Mouse (Mus musculus): ENCODE measurements at regions not wholly inside any gene's neighbourhood (a gene's known extent, or its start where the extent isn't known, plus 50 kb on each side); places are given as distances from the start of the nearest gene placed in this dataset.

DNA sequence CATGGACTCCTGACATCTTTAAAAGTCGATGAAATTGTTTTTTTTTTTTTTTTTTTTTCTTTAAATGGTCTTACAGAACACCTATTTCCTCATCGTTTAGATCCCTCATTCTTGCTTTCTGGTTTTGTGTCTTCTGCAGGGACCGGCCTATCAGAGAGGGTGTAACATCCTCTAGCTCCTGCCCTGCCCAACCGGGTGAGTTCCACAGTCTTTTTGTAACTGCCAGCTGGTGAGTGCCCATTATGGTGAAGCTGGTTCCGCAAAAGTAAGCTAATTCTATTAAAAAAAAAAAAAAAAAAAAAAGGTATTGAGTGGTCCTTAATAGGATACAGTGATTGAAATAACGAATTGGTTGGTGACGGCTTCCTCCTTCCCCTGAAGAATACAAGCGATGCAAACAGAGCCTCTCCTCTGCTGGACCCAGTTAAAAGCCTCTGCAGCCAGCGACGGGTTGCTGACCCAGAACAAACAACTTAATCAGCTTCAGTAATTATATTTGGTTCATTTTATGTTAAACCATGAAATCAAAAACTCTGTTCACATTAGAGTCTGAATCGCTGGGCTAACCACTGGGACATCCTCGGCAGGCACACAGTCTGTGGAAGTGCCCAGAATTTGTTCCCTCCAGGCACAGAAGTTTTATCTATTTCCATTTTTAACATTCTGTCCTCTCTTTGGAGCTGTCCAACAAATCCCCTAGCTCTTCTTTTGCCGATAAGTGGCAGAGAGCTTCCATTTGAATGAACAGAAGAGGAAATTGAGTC is 126.9 kb upstream of the Pabpc6 start:
- Histone ChIP-seq H3K9ac (no peak overlapping the region), H3K36me3 (no peaks in the 10 kb centered on the region), H3K27ac (no peak overlapping the region), H3K4me2 (replicated peaks) (no peak overlapping the region), H3K9me3 (no peaks in the 10 kb centered on the region), H3K4me3 (no peak overlapping the region), H3K4me1 (no peaks in the 10 kb centered on the region), H3K27me3 (no peaks in the 10 kb centered on the region)
- ATAC-seq (ENCODE audit: low FRiP score, low read depth) = no peak
- 62% methylated on average over 13 of the region's 13 CpGs for WGBS

DNA sequence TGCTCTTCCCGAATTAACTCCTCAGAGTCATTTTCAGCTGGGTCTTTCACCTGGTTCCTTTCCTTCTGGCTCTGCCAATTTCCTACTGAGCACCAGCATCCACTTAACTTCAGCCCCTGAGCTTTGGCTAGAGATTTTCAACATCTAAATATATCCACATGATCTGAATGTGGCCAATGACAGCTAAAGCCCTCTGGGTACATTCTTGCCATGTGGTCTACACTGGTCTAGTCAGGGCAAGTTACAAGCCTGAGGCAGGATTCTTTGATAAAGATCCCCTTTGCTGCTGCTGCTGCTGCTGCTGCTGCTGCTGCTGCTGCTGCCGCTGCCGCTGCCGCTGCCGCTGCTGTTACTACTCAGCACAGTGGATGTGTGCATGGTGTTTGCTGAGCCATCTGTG is 109.3 kb upstream of the Pabpc6 start:
- H3K9me3 ChIP-seq = no peaks in the 10 kb centered on the region
- no peaks in the 10 kb centered on the region for H3K27me3 ChIP-seq
- WGBS = 76% methylated on average over 5 of the region's 5 CpGs
- H3K36me3 ChIP-seq = no peaks in the 10 kb centered on the region
- ATAC-seq (ENCODE audit: low FRiP score, low read depth) = no peak
- no peak overlapping the region for H3K9ac ChIP-seq
- H3K4me3 ChIP-seq = no peak overlapping the region
- no peak overlapping the region for H3K4me2 ChIP-seq (replicated peaks)
- H3K4me1 ChIP-seq = peaks cover 4% of the 10 kb centered on the region; the same call in 1 of the 2 replicates
- H3K27ac ChIP-seq = no peak overlapping the region

DNA sequence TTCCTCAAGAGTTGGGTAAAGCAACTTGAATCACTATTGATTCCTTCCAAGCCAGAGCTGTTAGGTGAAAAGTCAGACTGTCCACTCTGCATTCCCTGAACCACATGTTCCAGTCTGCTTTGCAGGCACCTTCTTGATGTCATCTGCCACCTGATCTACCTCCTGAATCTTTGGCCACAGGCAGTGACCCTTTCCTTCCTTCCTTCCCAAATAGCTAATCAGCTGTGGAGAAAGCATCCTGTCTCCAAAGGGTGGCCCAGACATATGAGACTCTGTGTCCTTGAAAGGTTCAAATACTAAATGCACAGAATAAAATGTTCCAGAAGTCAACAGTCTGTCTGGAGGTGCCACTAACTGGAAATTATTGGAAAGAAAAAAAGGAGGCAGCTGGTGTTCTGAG is 107.6 kb upstream of the Pabpc6 start:
- H3K27ac ChIP-seq = no peak overlapping the region
- no peak overlapping the region for H3K4me2 ChIP-seq (replicated peaks)
- no peaks in the 10 kb centered on the region for H3K9me3 ChIP-seq
- H3K36me3 ChIP-seq = no peaks in the 10 kb centered on the region
- H3K9ac ChIP-seq = no peak overlapping the region
- H3K27me3 ChIP-seq = peaks cover 4% of the 10 kb centered on the region; the same call in 1 of the 2 replicates
- no peak for ATAC-seq (ENCODE audit: low FRiP score, low read depth)
- peaks cover 4% of the 10 kb centered on the region; the same call in 1 of the 2 replicates for H3K4me1 ChIP-seq
- H3K4me3 ChIP-seq = no peak overlapping the region

DNA sequence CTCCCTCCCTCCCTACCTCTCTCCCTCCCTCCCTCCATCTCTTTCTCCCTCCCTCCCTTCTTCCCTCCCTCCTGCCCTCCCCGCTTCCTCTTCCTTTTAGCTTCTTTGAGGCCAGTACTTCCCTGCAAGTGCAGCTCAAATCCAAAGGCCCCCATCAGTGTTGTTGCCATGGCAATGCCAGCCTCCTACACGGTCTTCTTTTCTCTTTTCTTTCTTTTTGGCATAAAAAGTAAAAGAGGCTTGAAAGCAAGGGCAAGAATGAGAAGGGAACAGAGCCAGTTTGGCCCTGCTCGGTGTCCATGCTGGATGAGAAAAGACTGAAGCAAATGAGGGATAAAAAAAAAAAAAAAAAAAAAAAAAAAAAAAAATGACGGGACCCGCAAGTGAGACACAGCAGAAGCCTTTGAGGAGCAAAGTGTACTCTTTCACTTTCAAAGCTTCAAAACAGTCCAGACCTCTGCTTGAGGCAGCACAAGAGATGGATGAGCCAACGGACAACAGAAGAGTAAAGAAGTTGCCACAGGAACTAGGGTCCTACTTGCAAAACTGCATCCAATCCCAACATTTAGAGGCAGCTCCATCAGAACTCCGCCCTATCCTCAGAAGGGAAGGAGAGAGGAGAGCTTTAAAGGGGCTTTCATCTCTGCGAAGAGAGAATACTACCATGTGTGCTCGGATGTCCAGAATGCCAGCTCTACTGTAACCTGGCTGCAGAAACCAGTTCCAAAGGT is 106.9 kb upstream of the Pabpc6 start:
- no peaks in the 10 kb centered on the region for H3K36me3 ChIP-seq
- H3K27me3 ChIP-seq = peaks cover 4% of the 10 kb centered on the region; the same call in 1 of the 2 replicates
- no peak overlapping the region for H3K27ac ChIP-seq
- no peak overlapping the region for H3K4me2 ChIP-seq (replicated peaks)
- no peak overlapping the region for H3K9ac ChIP-seq
- H3K4me3 ChIP-seq = no peak overlapping the region
- ATAC-seq (ENCODE audit: low FRiP score, low read depth) = no peak
- H3K9me3 ChIP-seq = no peaks in the 10 kb centered on the region
- 72% methylated on average over 8 of the region's 9 CpGs for WGBS
- H3K4me1 ChIP-seq = peaks cover 4% of the 10 kb centered on the region; the same call in 1 of the 2 replicates

DNA sequence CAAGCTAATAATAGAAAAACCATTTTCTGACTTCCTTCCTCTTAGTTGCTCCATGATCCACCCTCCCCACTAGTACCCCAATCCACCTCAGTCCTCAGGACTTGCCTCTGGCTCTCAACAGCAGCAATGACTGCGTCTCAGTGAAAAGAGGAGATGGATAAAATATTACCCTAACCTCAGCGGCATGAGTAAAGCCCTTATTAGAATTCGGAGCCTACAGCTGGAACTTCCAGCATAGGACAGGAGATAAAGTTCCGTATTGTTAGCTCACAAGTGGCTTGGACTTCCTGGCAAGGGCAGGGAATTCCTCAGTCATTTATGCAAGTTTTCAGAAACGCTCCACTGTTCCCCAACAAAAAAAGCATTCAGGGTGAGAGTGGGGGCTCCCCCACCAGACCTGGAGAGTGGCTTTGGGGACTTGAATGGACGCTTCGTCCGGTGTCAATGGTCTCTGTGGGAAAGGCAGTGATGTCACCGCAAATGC is 106.2 kb upstream of the Pabpc6 start:
- ATAC-seq (ENCODE audit: low FRiP score, low read depth) = no peak
- Histone ChIP-seq H3K27ac (no peak overlapping the region), H3K4me3 (no peak overlapping the region), H3K27me3 (peaks cover 4% of the 10 kb centered on the region; the same call in 1 of the 2 replicates), H3K36me3 (no peaks in the 10 kb centered on the region), H3K9ac (no peak overlapping the region), H3K9me3 (no peaks in the 10 kb centered on the region), H3K4me1 (peaks cover 4% of the 10 kb centered on the region; the same call in 1 of the 2 replicates), H3K4me2 (replicated peaks) (no peak overlapping the region)
- WGBS = 65% methylated on average over 9 of the region's 9 CpGs

DNA sequence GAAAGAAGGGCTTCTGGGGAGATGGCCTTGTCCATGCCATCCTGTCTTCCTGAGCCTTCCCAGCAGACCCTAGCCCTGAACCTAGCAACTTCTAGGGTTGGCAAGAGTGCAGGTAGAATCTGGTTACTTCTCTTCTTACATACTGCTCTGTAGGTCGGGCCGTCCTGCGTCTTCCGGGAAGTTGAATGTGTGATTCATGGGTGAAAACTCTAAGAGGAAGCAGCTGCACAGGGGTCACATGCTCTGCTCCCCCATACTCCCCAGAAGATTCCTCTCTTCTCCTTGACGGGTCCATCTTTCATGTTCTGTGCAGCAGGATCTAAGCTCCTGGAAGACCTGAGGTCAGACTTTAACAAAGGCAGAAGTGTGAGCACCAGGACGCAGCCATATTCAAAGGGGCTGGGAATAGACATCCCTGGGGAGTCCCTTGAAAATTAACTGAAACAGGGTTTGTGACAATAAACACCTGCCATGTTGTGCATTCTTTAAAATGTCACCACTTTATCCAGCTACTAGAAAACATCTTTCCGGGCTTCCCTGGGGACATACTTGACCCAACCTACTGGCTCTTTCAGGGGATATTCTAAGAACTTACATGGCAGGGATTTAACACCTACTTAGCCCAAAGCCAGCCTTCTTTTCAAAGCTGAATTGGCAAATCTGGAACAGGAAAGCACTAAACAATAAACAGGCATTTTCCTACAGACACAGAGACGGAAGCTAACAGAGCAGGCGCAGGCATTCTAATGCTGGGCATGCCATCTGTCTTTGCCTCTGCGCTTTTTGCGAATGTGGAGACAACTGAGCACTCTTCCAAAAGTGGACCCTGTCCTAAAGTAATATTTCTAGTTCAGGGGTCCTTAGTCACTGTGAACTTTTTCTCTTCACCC is 105.5 kb upstream of the Pabpc6 start:
- Histone ChIP-seq H3K27ac (no peak overlapping the region), H3K4me1 (peaks cover 4% of the 10 kb centered on the region; the same call in 1 of the 2 replicates), H3K36me3 (no peaks in the 10 kb centered on the region), H3K9me3 (no peaks in the 10 kb centered on the region), H3K4me3 (no peak overlapping the region), H3K9ac (no peak overlapping the region), H3K4me2 (replicated peaks) (no peak overlapping the region), H3K27me3 (peaks cover 4% of the 10 kb centered on the region; the same call in 1 of the 2 replicates)
- 50% methylated on average over 11 of the region's 11 CpGs for WGBS
- no peak for ATAC-seq (ENCODE audit: low FRiP score, low read depth)

DNA sequence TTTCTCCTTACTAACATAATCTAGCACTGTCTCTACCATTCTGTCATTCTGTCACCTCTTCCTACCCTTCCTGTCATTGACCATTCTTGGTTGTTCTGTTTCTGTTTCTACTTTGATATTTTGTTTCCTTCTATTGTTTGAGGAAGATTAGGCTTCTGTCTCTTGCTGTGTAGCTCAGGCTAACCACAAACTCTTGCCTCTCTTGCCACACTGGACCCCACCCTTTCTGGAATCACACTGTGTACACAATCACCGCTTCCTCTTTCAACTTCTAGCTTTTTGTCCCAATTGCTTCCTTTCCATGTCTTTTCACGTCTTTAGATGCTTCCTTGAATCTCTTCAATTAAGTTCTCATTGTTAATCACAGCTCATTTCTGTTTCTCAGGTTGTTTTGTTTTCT is 104.2 kb upstream of the Pabpc6 start:
- Histone ChIP-seq H3K4me1 (peaks cover 4% of the 10 kb centered on the region; the same call in 1 of the 2 replicates), H3K27ac (no peak overlapping the region), H3K9me3 (no peaks in the 10 kb centered on the region), H3K4me2 (replicated peaks) (no peak overlapping the region), H3K4me3 (no peak overlapping the region), H3K36me3 (no peaks in the 10 kb centered on the region), H3K9ac (no peak overlapping the region), H3K27me3 (peaks cover 4% of the 10 kb centered on the region; the same call in 1 of the 2 replicates)
- no peak for ATAC-seq (ENCODE audit: low FRiP score, low read depth)
- WGBS = 86% methylated on average over 2 of the region's 2 CpGs

DNA sequence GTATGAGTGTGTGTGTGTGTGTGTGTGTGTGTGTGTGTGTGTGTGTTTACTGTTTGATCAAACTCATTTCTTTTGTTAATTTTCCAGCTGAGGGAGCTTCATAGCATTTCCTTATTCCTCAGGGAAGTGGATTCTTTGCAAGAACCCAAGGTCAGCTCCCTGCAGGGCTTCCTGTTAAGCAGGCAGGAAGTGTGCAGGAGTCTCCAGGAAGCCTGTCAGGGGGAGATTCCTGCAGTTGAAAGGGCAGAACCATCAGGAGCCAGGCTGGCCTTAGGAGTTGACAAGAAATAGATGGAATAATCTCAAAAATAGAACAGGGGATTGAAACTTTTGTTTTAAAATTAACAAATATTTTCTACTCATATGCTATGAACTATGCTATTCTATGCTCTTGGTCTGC is 98.8 kb upstream of the Pabpc6 start:
- Histone ChIP-seq H3K4me2 (replicated peaks) (no peak overlapping the region), H3K9ac (no peak overlapping the region), H3K27ac (no peak overlapping the region), H3K36me3 (no peaks in the 10 kb centered on the region), H3K27me3 (peaks cover 17% of the 10 kb centered on the region), H3K9me3 (no peaks in the 10 kb centered on the region), H3K4me1 (peaks cover 5% of the 10 kb centered on the region), H3K4me3 (no peak overlapping the region)
- no peak for ATAC-seq (ENCODE audit: low FRiP score, low read depth)

DNA sequence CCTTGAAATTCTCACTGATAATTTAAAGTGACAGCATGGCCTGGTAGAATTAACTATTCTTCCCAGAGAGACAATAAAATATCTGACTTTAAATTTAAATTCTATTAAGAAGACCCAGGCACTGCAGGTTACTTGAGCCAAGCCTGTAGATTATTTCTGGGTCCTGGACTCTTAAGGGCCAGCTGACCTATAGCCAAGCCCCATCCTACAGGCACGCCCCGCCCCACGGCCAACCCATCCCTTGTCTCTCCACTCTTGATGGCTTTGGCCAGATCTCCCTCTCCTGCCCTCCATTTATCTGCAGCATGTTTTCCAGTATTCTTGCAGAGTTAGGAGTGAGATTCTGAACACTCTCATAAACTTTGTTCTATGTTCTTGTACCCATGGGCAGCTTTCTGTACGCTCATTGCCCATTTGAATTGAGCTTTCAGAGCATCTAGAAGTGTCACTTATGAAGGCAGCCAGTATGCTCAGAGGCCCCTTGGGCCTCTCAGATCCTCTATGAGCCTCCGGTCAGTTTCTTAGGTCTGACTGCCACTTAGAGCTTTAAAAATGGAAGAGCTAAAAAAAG is 96.2 kb upstream of the Pabpc6 start:
- no peak for ATAC-seq (ENCODE audit: low FRiP score, low read depth)
- peaks cover 24% of the 10 kb centered on the region for H3K27me3 ChIP-seq
- no peak overlapping the region for H3K4me3 ChIP-seq
- H3K9ac ChIP-seq = no peak overlapping the region
- H3K27ac ChIP-seq = no peak overlapping the region
- WGBS = 85% methylated on average over 5 of the region's 5 CpGs
- H3K9me3 ChIP-seq = no peaks in the 10 kb centered on the region
- H3K36me3 ChIP-seq = no peaks in the 10 kb centered on the region
- no peak overlapping the region for H3K4me2 ChIP-seq (replicated peaks)
- H3K4me1 ChIP-seq = peaks cover 5% of the 10 kb centered on the region

DNA sequence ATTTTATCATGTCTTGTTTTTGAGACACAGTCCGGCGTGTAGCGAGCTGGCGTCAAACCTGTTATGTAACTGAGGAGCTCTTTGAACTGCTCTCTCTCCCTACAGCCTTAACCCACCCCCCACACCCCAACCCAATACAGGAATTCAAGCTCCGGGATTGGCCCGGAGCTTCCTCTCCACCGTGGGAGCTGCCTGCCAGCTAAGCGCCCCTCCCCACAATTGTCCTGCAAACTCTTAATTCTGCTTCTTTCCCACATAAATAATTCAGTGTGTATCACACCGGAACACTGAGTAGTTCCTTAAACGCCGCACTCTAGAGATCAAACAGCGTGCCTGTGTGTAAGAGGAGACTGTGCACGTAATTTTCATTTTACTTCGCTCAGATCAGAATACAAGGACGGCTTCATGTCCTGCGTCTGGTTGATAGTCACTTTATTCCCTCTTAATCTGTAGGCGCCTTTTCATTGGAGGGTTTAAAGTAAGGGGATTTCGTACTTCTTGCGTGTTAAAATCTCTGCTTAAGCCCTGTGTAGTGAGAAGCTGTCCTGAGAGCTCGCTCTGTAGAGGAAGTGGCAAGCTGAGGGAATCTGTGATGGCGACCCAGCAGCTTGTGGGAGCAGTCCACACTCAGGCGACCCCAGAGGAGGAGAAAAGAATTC is 95.3 kb upstream of the Pabpc6 start:
- ATAC-seq (ENCODE audit: low FRiP score, low read depth) = peak; percentile 74
- H3K9me3 ChIP-seq = no peaks in the 10 kb centered on the region
- peak overlapping the region; percentile 46 for H3K4me3 ChIP-seq
- H3K9ac ChIP-seq = peak overlapping the region; percentile 57
- H3K4me2 ChIP-seq (replicated peaks) = peak overlapping the region; percentile 78
- H3K4me1 ChIP-seq = peaks cover 5% of the 10 kb centered on the region
- WGBS = 2% methylated on average over 22 of the region's 22 CpGs
- H3K36me3 ChIP-seq = no peaks in the 10 kb centered on the region
- H3K27ac ChIP-seq = peak overlapping the region; percentile 33; the same call in 1 of the 2 replicates
- H3K27me3 ChIP-seq = peaks cover 28% of the 10 kb centered on the region

DNA sequence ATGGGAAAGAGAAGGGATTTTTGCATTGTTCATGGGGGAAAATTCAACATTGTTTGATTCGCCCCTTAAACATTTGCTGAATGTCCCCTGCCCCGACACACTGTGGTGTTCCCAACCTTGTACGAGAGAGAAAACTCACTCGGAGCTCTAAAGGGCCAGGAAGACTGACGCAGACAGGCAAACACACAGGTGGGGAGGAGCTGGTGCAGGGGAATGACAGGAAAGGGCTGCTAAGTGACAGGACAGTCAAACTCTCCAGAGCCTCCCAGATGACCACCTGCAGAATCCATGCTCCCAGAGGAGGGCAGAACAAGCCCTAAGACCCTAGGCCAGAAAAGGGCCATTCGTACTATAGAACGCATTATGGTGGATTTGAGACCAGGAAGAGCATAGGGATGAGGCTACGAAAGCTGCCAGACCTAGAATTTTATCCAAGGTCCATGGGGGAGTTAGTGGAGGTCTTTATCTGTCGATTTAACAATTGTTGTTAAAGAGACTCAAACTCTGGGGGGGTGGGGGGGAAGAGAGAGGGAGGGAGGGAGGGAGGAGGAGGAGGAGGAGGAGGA is 94.6 kb upstream of the Pabpc6 start:
- Histone ChIP-seq H3K9ac (no peak overlapping the region), H3K9me3 (no peaks in the 10 kb centered on the region), H3K36me3 (no peaks in the 10 kb centered on the region), H3K4me1 (peaks cover 7% of the 10 kb centered on the region), H3K4me2 (replicated peaks) (peak overlapping the region; percentile 78), H3K27me3 (peaks cover 28% of the 10 kb centered on the region), H3K4me3 (peak overlapping the region; percentile 46), H3K27ac (no peak overlapping the region)
- WGBS = 15% methylated on average over 8 of the region's 9 CpGs
- ATAC-seq (ENCODE audit: low FRiP score, low read depth) = no peak
